Mouse (Mus musculus) kidney, adult 18-20 months (tissue): ENCODE data around the gene Nudt1.
"Not testable (repeated sequence)": the region's sequence is repeated elsewhere in the genome, so short reads cannot be mapped to it uniquely, and the experiment has no call there.

Experiments
- DNase-seq: peaks from one replicate; pipeline ENCODE4 v3.0.0; 2021

Gene Nudt1

GRCm38 (mm10) chr5:140345244-140345643, 23.8 kb downstream of the Nudt1 start:
- DNase-seq, result no peak

- DNase-seq, result no peak
These were observed 24.6 kb downstream of the Nudt1 start for GRCm38 (mm10) chr5:140346050-140346449.

- DNase-seq, result no peak
These were observed 28.4 kb downstream of the Nudt1 start for GRCm38 (mm10) chr5:140349882-140350281.

- peak; percentile 40 for DNase-seq
These were observed 29.5 kb downstream of the Nudt1 start for GRCm38 (mm10) chr5:140350731-140351497.

- no peak for DNase-seq
These were observed 30.9 kb downstream of the Nudt1 start for GRCm38 (mm10) chr5:140352352-140352751.

GRCm38 (mm10) chr5:140355934-140356333, 34.5 kb downstream of the Nudt1 start:
- DNase-seq, result no peak

GRCm38 (mm10) chr5:140357466-140357865, 36.0 kb downstream of the Nudt1 start:
- no peak for DNase-seq

- DNase-seq, result peak; percentile 64
These were observed 38.6 kb downstream of the Nudt1 start for GRCm38 (mm10) chr5:140359930-140360674.

- DNase-seq, result peak; percentile 66
These were observed 43.0 kb downstream of the Nudt1 start for GRCm38 (mm10) chr5:140364415-140364814.

- not testable (repeated sequence) for DNase-seq
These were observed 46.7 kb downstream of the Nudt1 start for GRCm38 (mm10) chr5:140368126-140368525.

GRCm38 (mm10) chr5:140368926-140369325, 47.5 kb downstream of the Nudt1 start:
- DNase-seq, result peak; percentile 15

- no peak for DNase-seq
These were observed 48.0 kb downstream of the Nudt1 start for GRCm38 (mm10) chr5:140369466-140369865.

- peak; percentile 63 for DNase-seq
These were observed 49.2 kb downstream of the Nudt1 start for GRCm38 (mm10) chr5:140370446-140371254.

GRCm38 (mm10) chr5:140371671-140372070, 50.2 kb downstream of the Nudt1 start:
- no peak for DNase-seq

GRCm38 (mm10) chr5:140373711-140374110, 52.3 kb downstream of the Nudt1 start:
- no peak for DNase-seq

- peak; percentile 10 for DNase-seq
These were observed 52.8 kb downstream of the Nudt1 start for GRCm38 (mm10) chr5:140374226-140374625.

- DNase-seq, result peak; percentile 21
These were observed 53.9 kb downstream of the Nudt1 start for GRCm38 (mm10) chr5:140375249-140375829.

- DNase-seq, result peak; percentile 59
These were observed 56.8 kb downstream of the Nudt1 start for GRCm38 (mm10) chr5:140378121-140378853.

GRCm38 (mm10) chr5:140379299-140379698, 57.8 kb downstream of the Nudt1 start:
- DNase-seq, result peak; percentile 51

- no peak for DNase-seq
These were observed 59.7 kb downstream of the Nudt1 start for GRCm38 (mm10) chr5:140381156-140381555.

- DNase-seq, result no peak
These were observed 61.2 kb downstream of the Nudt1 start for GRCm38 (mm10) chr5:140382688-140383087.

GRCm38 (mm10) chr5:140383559-140383958, 62.1 kb downstream of the Nudt1 start:
- peak; percentile 45 for DNase-seq
